10 mouse cellular contexts compared by ENCODE assay signal in the genomic region with DNA sequence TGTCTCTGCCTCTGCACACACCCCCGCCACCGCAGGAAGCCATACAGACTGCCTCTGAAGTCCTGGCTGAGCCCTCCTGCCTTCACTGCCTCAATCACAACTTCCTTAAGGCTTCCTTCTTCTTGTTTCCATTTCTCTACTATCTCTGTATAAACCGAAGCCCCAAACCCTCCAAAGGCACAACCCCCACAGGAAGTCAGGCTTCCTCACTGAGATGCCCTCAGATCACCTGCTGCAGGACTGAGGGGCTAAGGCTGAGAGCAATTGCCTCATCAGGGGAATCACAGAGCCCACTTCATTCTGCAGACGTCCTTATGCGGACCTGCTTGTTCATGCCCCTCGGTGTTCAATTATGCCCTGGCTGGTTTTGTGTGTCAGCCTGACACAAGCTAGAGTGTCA. TPM values are rescaled to one million over a fixed set of nuclear protein-coding genes. Genes with fewer than 3 reads are reported as not detected.
DNase-seq lines count a peak whose midpoint lies in the region; ATAC-seq and TF ChIP-seq lines count a peak whose summit lies in the region.
"Had no signal": no experiment of that assay in that cellular context is flagged by ENCODE, and none has a peak within 500 bp of the region (broad histone marks: within the 10 kb centered on the region; RNA-seq: fewer than 3 reads in every experiment).

No protein-coding gene starts in this region.

- H3K27me3 ChIP-seq in heart, embryonic 12.5 days (replicated peaks) = peaks cover 11% of the 10 kb centered on the region; the same call in 1 of the 2 replicates
- H3K27me3 ChIP-seq in MEL (ENCODE audit: control insufficient read depth in 1 of 2, insufficient read depth in 2 of 2, low read length in 2 of 2) = no peaks in the 10 kb centered on the region
- no peaks in the 10 kb centered on the region for H3K27me3 ChIP-seq in hindbrain, embryonic 16.5 days (replicated peaks; ENCODE audit: control insufficient read depth, insufficient read depth, low read length)
- no peaks in the 10 kb centered on the region for H3K27me3 ChIP-seq in midbrain, postnatal 0 days (ENCODE audit: insufficient read depth, low read length)

- H3K27ac ChIP-seq in heart, embryonic 12.5 days (ENCODE audit: poor library complexity, severe bottlenecking) = no peak overlapping the region
- no peak overlapping the region for H3K27ac ChIP-seq in MEL (ENCODE audit: control insufficient read depth, low read depth, low read length)
- no peak overlapping the region for H3K27ac ChIP-seq in hindbrain, embryonic 16.5 days (ENCODE audit: low read depth, low read length)
- H3K27ac ChIP-seq in midbrain, postnatal 0 days (ENCODE audit: low read depth, low read length) = no peak overlapping the region

- H3K4me1 ChIP-seq in heart, embryonic 12.5 days (replicated peaks) = peaks cover 21% of the 10 kb centered on the region
- H3K4me1 ChIP-seq in MEL (ENCODE audit: control insufficient read depth in 1 of 2, insufficient read depth in 2 of 2, low read length in 2 of 2) = peaks cover 0 to 18% of the 10 kb centered on the region in 2 experiments; a peak in 3 of 4 replicates
- peaks cover 20% of the 10 kb centered on the region for H3K4me1 ChIP-seq in hindbrain, embryonic 16.5 days (ENCODE audit: control insufficient read depth, insufficient read depth, low read depth, low read length)
- H3K4me1 ChIP-seq in midbrain, postnatal 0 days (ENCODE audit: insufficient read depth, low read length) = peaks cover 11% of the 10 kb centered on the region

- DNase-seq in heart, postnatal 36 days = no peak
- DNase-seq in MEL (ENCODE audit: low read depth, low spot score) = peak; percentile 38
- no peak for DNase-seq in midbrain, postnatal 0 days (ENCODE audit: low spot score)
- DNase-seq in right cerebral cortex, adult 2 months (ENCODE audit: low spot score in 2 of 2) = no peak
- DNase-seq in adrenal gland, postnatal 4 days (ENCODE audit: low spot score in 2 of 2) = no peak
- no peak for DNase-seq in embryo, embryonic 9.5 days (ENCODE audit: extremely low spot score)

- H3K9ac ChIP-seq in heart, embryonic 12.5 days = no peak overlapping the region; the same call in 1 of the 2 replicates
- peak overlapping the region; percentile 82 for H3K9ac ChIP-seq in MEL (ENCODE audit: control insufficient read depth, low read depth, low read length, poor library complexity, severe bottlenecking)
- no peak overlapping the region for H3K9ac ChIP-seq in hindbrain, embryonic 16.5 days (ENCODE audit: low read depth, low read length)
- 0 out of 2 replicates have a peak overlapping the region, but pooled peaks have one; percentile 91 for H3K9ac ChIP-seq in midbrain, postnatal 0 days (replicated peaks; ENCODE audit: low read length, poor library complexity, severe bottlenecking)

- H3K36me3 ChIP-seq in heart, embryonic 12.5 days = peaks cover 40% of the 10 kb centered on the region
- peaks cover 2 to 14% of the 10 kb centered on the region in 2 experiments; a peak in 3 of 4 replicates for H3K36me3 ChIP-seq in MEL (ENCODE audit: control insufficient read depth in 1 of 2, insufficient read depth in 2 of 2, low read length in 2 of 2)
- H3K36me3 ChIP-seq in hindbrain, embryonic 16.5 days (ENCODE audit: control insufficient read depth, insufficient read depth, low read length) = peaks cover 6% of the 10 kb centered on the region
- H3K36me3 ChIP-seq in midbrain, postnatal 0 days (ENCODE audit: insufficient read depth, low read length) = peaks cover 34% of the 10 kb centered on the region

- peaks cover 30% of the 10 kb centered on the region for H3K79me2 ChIP-seq in MEL (ENCODE audit: control insufficient read depth, insufficient read depth, low read length, poor library complexity)

- 70% methylated on average over 6 of the region's 6 CpGs for WGBS in heart, embryonic 12.5 days
- 86% methylated on average over 6 of the region's 6 CpGs for WGBS in hindbrain, embryonic 16.5 days
- WGBS in midbrain, postnatal 0 days = 89% methylated on average over 6 of the region's 6 CpGs

- TF ChIP-seq CTCF in MEL (IDR thresholded peaks at IDR 0.05 in 2 of 3, conservative IDR thresholded peaks at IDR 0.05 in 1 of 3; ENCODE audit: control insufficient read depth in 1 of 3, insufficient read depth in 1 of 3, low read depth in 2 of 3, low read length in 3 of 3, poor library complexity in 1 of 3, severe bottlenecking in 1 of 3) = no peak
- TF ChIP-seq CTCF in midbrain, postnatal 0 days (IDR thresholded peaks at IDR 0.05) = no peak

- TF ChIP-seq RAD21 in MEL (IDR thresholded peaks at IDR 0.05; ENCODE audit: low read depth, low read length) = no peak

- no peaks in the 10 kb centered on the region for H3K9me3 ChIP-seq in heart, embryonic 12.5 days (replicated peaks)
- H3K9me3 ChIP-seq in MEL (replicated peaks; ENCODE audit: insufficient read depth, low read length) = no peaks in the 10 kb centered on the region
- H3K9me3 ChIP-seq in hindbrain, embryonic 16.5 days (ENCODE audit: control insufficient read depth, low read length) = no peaks in the 10 kb centered on the region
- no peaks in the 10 kb centered on the region for H3K9me3 ChIP-seq in midbrain, postnatal 0 days (ENCODE audit: low read length)

- TF ChIP-seq EP300 in MEL (IDR thresholded peaks at IDR 0.05; ENCODE audit: low read depth in 1 of 2, low read length in 2 of 2) = no peak

- intact Hi-C loops in heart, postnatal 36 days (cut with DNase I) = loop anchor here (5.0 kb wide), 1 partner anchor 1468 kb away; no protein-coding TSS in a partner anchor

- TF ChIP-seq POLR2A in MEL (IDR thresholded peaks at IDR 0.05; ENCODE audit: control insufficient read depth in 1 of 2, insufficient read depth in 1 of 2, low read depth in 1 of 2, low read length in 2 of 2, poor library complexity in 1 of 2) = no peak; a peak in 1 of 4 replicates

- peak overlapping the region; percentile 97 for H3K4me3 ChIP-seq in heart, embryonic 12.5 days
- H3K4me3 ChIP-seq in MEL (ENCODE audit: control insufficient read depth in 1 of 2, insufficient read depth in 1 of 2, low read depth in 2 of 2, low read length in 2 of 2) = peak overlapping the region; percentile 73 to 81
- no peak overlapping the region for H3K4me3 ChIP-seq in hindbrain, embryonic 16.5 days (ENCODE audit: low read length)
- peak overlapping the region; percentile 81 for H3K4me3 ChIP-seq in midbrain, postnatal 0 days (ENCODE audit: low read depth, low read length)

- peak overlapping the region; percentile 98 for H3K4me2 ChIP-seq in heart, embryonic 12.5 days
- H3K4me2 ChIP-seq in hindbrain, embryonic 16.5 days (ENCODE audit: low read length) = peak overlapping the region; percentile 92
- H3K4me2 ChIP-seq in midbrain, postnatal 0 days (ENCODE audit: low read depth, low read length, poor library complexity, severe bottlenecking) = peak overlapping the region; percentile 77

- no peak for ATAC-seq in heart, embryonic 12.5 days (ENCODE audit: insufficient number of reproducible peaks, low FRiP score)
- ATAC-seq in hindbrain, embryonic 16.5 days = no peak
- no peak for ATAC-seq in midbrain, postnatal 0 days (ENCODE audit: low FRiP score)

RNA-seq across cellular contexts. Expression of a gene that starts 1.4 kb away (rescaled TPM):
- 348 and 375 TPM in 2 replicates for polyA plus RNA-seq in heart, embryonic 12.5 days (2016; fragmentation: Nextera tagmentation; extraction: Ambion mirVana)
- 100 to 1,000 TPM; 219 to 225 TPM for total RNA-seq in heart, postnatal 36 days (2021)
- 550 and 618 TPM in 2 replicates for total RNA-seq in MEL (2012; rRNA removed)
- 100 to 1,000 TPM in 1 of 2 experiments, not detected in 1; 377 TPM for polyA plus RNA-seq in MEL (2012; ENCODE audit: insufficient read depth in 1 of 2, insufficient read length in 2 of 2, low read depth in 1 of 2, low replicate concordance in 2 of 2, missing spikeins in 1 of 2)
- polyA plus RNA-seq in hindbrain, embryonic 16.5 days (2015; fragmentation: Nextera tagmentation; extraction: Ambion mirVana) = 496 and 558 TPM in 2 replicates
- total RNA-seq in midbrain, postnatal 0 days (2014; rRNA removed) = 182 and 297 TPM in 2 replicates
- 598 and 604 TPM in 2 replicates for polyA plus RNA-seq in midbrain, postnatal 0 days (2015; fragmentation: Nextera tagmentation; extraction: Ambion mirVana)
- total RNA-seq in adrenal gland, postnatal 4 days (2021) = 100 to 1,000 TPM; 292 to 315 TPM

RNA-seq across cellular contexts. Expression of a gene that starts 8.2 kb away (rescaled TPM):
- polyA plus RNA-seq in heart, embryonic 12.5 days (2016; fragmentation: Nextera tagmentation; extraction: Ambion mirVana) = not detected in 2 replicates
- total RNA-seq in heart, postnatal 36 days (2021) = not detected
- total RNA-seq in MEL (2012; rRNA removed) = 1.2 and 1.8 TPM in 2 replicates
- polyA plus RNA-seq in MEL (2012; ENCODE audit: insufficient read depth in 1 of 2, insufficient read length in 2 of 2, low read depth in 1 of 2, low replicate concordance in 2 of 2, missing spikeins in 1 of 2) = 1 to 10 TPM in 1 of 2 experiments, not detected in 1; 6.3 TPM
- polyA plus RNA-seq in hindbrain, embryonic 16.5 days (2015; fragmentation: Nextera tagmentation; extraction: Ambion mirVana) = 0.19 and 0.29 TPM in 2 replicates
- total RNA-seq in midbrain, postnatal 0 days (2014; rRNA removed) = not detected in 2 replicates
- 0.69 and 0.96 TPM in 2 replicates for polyA plus RNA-seq in midbrain, postnatal 0 days (2015; fragmentation: Nextera tagmentation; extraction: Ambion mirVana)
- total RNA-seq in adrenal gland, postnatal 4 days (2021) = under 1 TPM; 0.34 to 0.59 TPM
- polyA plus RNA-seq: testis, adult 2 months had no signal

RNA-seq across cellular contexts. Expression of a gene that starts 22.8 kb away (rescaled TPM):
- polyA plus RNA-seq in heart, embryonic 12.5 days (2016; fragmentation: Nextera tagmentation; extraction: Ambion mirVana) = not detected in 2 replicates
- total RNA-seq in heart, postnatal 36 days (2021) = not detected
- total RNA-seq in MEL (2012; rRNA removed) = not detected in 2 replicates
- not detected for polyA plus RNA-seq in MEL (2012; ENCODE audit: insufficient read depth in 1 of 2, insufficient read length in 2 of 2, low read depth in 1 of 2, low replicate concordance in 2 of 2, missing spikeins in 1 of 2)
- 0.24 TPM in 1 of 2 replicates, not detected in the other for polyA plus RNA-seq in hindbrain, embryonic 16.5 days (2015; fragmentation: Nextera tagmentation; extraction: Ambion mirVana)
- total RNA-seq in midbrain, postnatal 0 days (2014; rRNA removed) = not detected in 2 replicates
- not detected in 2 replicates for polyA plus RNA-seq in midbrain, postnatal 0 days (2015; fragmentation: Nextera tagmentation; extraction: Ambion mirVana)
- not detected for total RNA-seq in adrenal gland, postnatal 4 days (2021)
- total RNA-seq: hematopoietic stem cell, adult 5-6 weeks had no signal

RNA-seq across cellular contexts. Expression of a gene that starts 34.8 kb away (rescaled TPM):
- polyA plus RNA-seq in heart, embryonic 12.5 days (2016; fragmentation: Nextera tagmentation; extraction: Ambion mirVana) = not detected in 2 replicates
- not detected for total RNA-seq in heart, postnatal 36 days (2021)
- 0.07 TPM in 1 of 2 replicates, not detected in the other for total RNA-seq in MEL (2012; rRNA removed)
- polyA plus RNA-seq in MEL (2012; ENCODE audit: insufficient read depth in 1 of 2, insufficient read length in 2 of 2, low read depth in 1 of 2, low replicate concordance in 2 of 2, missing spikeins in 1 of 2) = not detected
- polyA plus RNA-seq in hindbrain, embryonic 16.5 days (2015; fragmentation: Nextera tagmentation; extraction: Ambion mirVana) = not detected in 2 replicates
- total RNA-seq in midbrain, postnatal 0 days (2014; rRNA removed) = not detected in 2 replicates
- polyA plus RNA-seq in midbrain, postnatal 0 days (2015; fragmentation: Nextera tagmentation; extraction: Ambion mirVana) = not detected in 2 replicates
- total RNA-seq in adrenal gland, postnatal 4 days (2021) = not detected
- total RNA-seq: hematopoietic stem cell, adult 5-6 weeks had no signal

RNA-seq across cellular contexts. Expression of a gene that starts 46.2 kb away (rescaled TPM):
- polyA plus RNA-seq in heart, embryonic 12.5 days (2016; fragmentation: Nextera tagmentation; extraction: Ambion mirVana) = not detected in 2 replicates
- total RNA-seq in heart, postnatal 36 days (2021) = not detected
- total RNA-seq in MEL (2012; rRNA removed) = not detected in 2 replicates
- not detected for polyA plus RNA-seq in MEL (2012; ENCODE audit: insufficient read depth in 1 of 2, insufficient read length in 2 of 2, low read depth in 1 of 2, low replicate concordance in 2 of 2, missing spikeins in 1 of 2)
- polyA plus RNA-seq in hindbrain, embryonic 16.5 days (2015; fragmentation: Nextera tagmentation; extraction: Ambion mirVana) = not detected in 2 replicates
- not detected in 2 replicates for total RNA-seq in midbrain, postnatal 0 days (2014; rRNA removed)
- polyA plus RNA-seq in midbrain, postnatal 0 days (2015; fragmentation: Nextera tagmentation; extraction: Ambion mirVana) = not detected in 2 replicates
- not detected for total RNA-seq in adrenal gland, postnatal 4 days (2021)
- total RNA-seq: hematopoietic stem cell, adult 5-6 weeks had no signal
- polyA plus RNA-seq: testis, adult 2 months had no signal

Comparison
In these comparisons a context has a peak if more than half of its experiments do, and no peak if none do; other contexts are left out.
1. H3K9ac ChIP-seq: peak in MEL (single experiment) and midbrain, postnatal 0 days (single experiment); none in heart, embryonic 12.5 days (single experiment) and hindbrain, embryonic 16.5 days (single experiment).
2. Peak in every context shown above with its lines, with median percentiles within 50 percentile points of each other: H3K4me2 ChIP-seq.